Mouse (Mus musculus) midbrain, embryonic 13.5 days (tissue): ENCODE results near the gene Mesp2. TPM values are rescaled to one million over a fixed set of nuclear protein-coding genes. Genes with fewer than 3 reads are reported as not detected.

Source experiments
- ATAC-seq: fragments of 200-750 bp; cut with Nextera tagmentation; 2 replicates; pipeline ENCODE4 v1.8.0; 2017; ENCODE audit warnings: mild to moderate bottlenecking, moderate TSS enrichment, moderate library complexity
- H3K27ac ChIP-seq: fragments of 300-500 bp; sonication (generic); 2 replicates; pipeline ENCODE4 v1.5.1; 2015; ENCODE audit warnings: inconsistent platforms, mild to moderate bottlenecking, moderate library complexity
- H3K27me3 ChIP-seq: fragments of 300-500 bp; sonication (generic); 2 replicates; pipeline ENCODE4 v1.6.1; 2015; ENCODE audit warnings: mild to moderate bottlenecking, inconsistent platforms
- H3K36me3 ChIP-seq: fragments of 300-500 bp; sonication (generic); 2 replicates; pipeline ENCODE4 v1.6.1; 2015; ENCODE audit warnings: mild to moderate bottlenecking, inconsistent platforms
- H3K4me1 ChIP-seq: fragments of 300-500 bp; sonication (generic); replicated peaks from 2 replicates; pipeline ENCODE4 v1.6.1; 2015; ENCODE audit warnings: inconsistent platforms
- H3K4me2 ChIP-seq: fragments of 300-500 bp; sonication (generic); replicated peaks from 2 replicates; pipeline ENCODE4 v1.6.1; 2015; ENCODE audit warnings: moderate library complexity, mild to moderate bottlenecking, inconsistent platforms
- H3K4me3 ChIP-seq: fragments of 300-500 bp; sonication (generic); replicated peaks from 2 replicates; pipeline ENCODE4 v1.5.1; 2015; ENCODE audit warnings: mild to moderate bottlenecking, inconsistent platforms
- H3K9ac ChIP-seq: fragments of 300-500 bp; sonication (generic); replicated peaks from 2 replicates; pipeline ENCODE4 v1.6.1; 2015; ENCODE audit warnings: mild to moderate bottlenecking, inconsistent platforms
- H3K9me3 ChIP-seq: fragments of 300-500 bp; sonication (generic); 2 replicates; pipeline ENCODE4 v1.6.1; 2016; ENCODE audit warnings: mild to moderate bottlenecking, inconsistent platforms
- WGBS: fragments of 180-500 bp; shearing (Covaris S2); methylation state at CpG from one replicate; pipeline ENCODE4 v1.1.7; 2015; 5-methylcytosine and 5-hydroxymethylcytosine counted together
- polyA plus RNA-seq: library from polyadenylated mRNA; unstranded; fragments of >200 nt; fragmentation: Nextera tagmentation; extraction: Ambion mirVana; gene quantifications from 2 replicates; pipeline ENCODE4 v1.2.1, GENCODE M21; 2015

Gene Mesp2
- 0.57 and 0.65 TPM in 2 replicates for polyA plus RNA-seq

GRCm38 (mm10) chr7:79810611-79811506, at the start of gene Mesp2:
TSS of gene Mesp2 (plus strand) at chr7:79810727.
- no peaks in the 10 kb centered on the region for H3K4me1 ChIP-seq
- H3K4me3 ChIP-seq: peak within 1 kb of the TSS; percentile 39
- H3K27me3 ChIP-seq: peaks cover 29% of the 10 kb centered on the region
- WGBS: 20% methylated on average over 67 of the region's 71 CpGs
- peak; percentile 88 for ATAC-seq
- H3K4me2 ChIP-seq: peak within 1 kb of the TSS; percentile 63
- no peak within 1 kb of the TSS for H3K27ac ChIP-seq
- H3K9ac ChIP-seq: peak within 1 kb of the TSS; percentile 66
- no peaks in the 10 kb centered on the region for H3K36me3 ChIP-seq
- no peaks in the 10 kb centered on the region for H3K9me3 ChIP-seq

GRCm38 (mm10) chr7:79761124-79761876, 49.2 kb upstream of the Mesp2 start:
- Histone ChIP-seq H3K9me3 (no peaks in the 10 kb centered on the region), H3K27me3 (no peaks in the 10 kb centered on the region), H3K4me3 (no peak overlapping the region), H3K36me3 (no peaks in the 10 kb centered on the region), H3K4me1 (no peaks in the 10 kb centered on the region), H3K4me2 (no peak overlapping the region), H3K9ac (no peak overlapping the region), H3K27ac (no peak overlapping the region)
- no peak for ATAC-seq
- 85% methylated on average over 5 of the region's 5 CpGs for WGBS

- no peaks in the 10 kb centered on the region for H3K4me1 ChIP-seq
- H3K9ac ChIP-seq: no peak overlapping the region
- ATAC-seq: no peak
- no peak overlapping the region for H3K27ac ChIP-seq
- no peaks in the 10 kb centered on the region for H3K27me3 ChIP-seq
- H3K9me3 ChIP-seq: no peaks in the 10 kb centered on the region
- WGBS: 82% methylated on average over 8 of the region's 8 CpGs
- H3K4me3 ChIP-seq: no peak overlapping the region
- H3K4me2 ChIP-seq: no peak overlapping the region
- no peaks in the 10 kb centered on the region for H3K36me3 ChIP-seq
These were observed 48.4 kb upstream of the Mesp2 start for GRCm38 (mm10) chr7:79762106-79762505.

GRCm38 (mm10) chr7:79765991-79766390, 44.5 kb upstream of the Mesp2 start:
- Histone ChIP-seq H3K9ac (no peak overlapping the region), H3K36me3 (no peaks in the 10 kb centered on the region), H3K4me3 (no peak overlapping the region), H3K4me2 (no peak overlapping the region), H3K9me3 (no peaks in the 10 kb centered on the region), H3K27ac (no peak overlapping the region), H3K27me3 (no peaks in the 10 kb centered on the region), H3K4me1 (no peaks in the 10 kb centered on the region)
- ATAC-seq: no peak
- WGBS: 39% methylated on average over 1 of the region's 1 CpGs

DNA sequence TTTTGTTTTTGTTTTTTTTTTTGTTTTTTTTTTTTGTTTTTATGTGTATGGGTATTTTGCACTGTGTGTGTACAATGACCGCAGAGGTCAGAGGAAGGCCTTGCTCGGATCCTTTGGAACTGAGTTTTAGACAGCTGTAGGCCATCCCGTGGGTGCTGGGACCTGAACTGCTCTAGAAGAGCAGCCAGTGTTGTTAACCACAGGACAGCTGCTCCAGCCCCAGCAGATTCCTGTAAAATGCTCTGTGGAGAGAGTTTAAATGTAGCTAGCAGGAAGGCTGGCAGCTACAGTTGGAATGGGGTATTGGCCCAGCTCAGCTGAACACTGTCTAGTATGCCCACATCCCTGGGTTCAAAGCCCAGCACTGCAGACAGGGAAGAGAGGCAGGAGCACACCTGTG, 40.9 kb upstream of the Mesp2 start:
- Histone ChIP-seq H3K27me3 (no peaks in the 10 kb centered on the region), H3K9me3 (no peaks in the 10 kb centered on the region), H3K36me3 (no peaks in the 10 kb centered on the region), H3K4me1 (0 out of 2 replicates have a peak, but pooled peaks cover 4% of the 10 kb centered on the region), H3K27ac (no peak overlapping the region), H3K4me3 (no peak overlapping the region), H3K4me2 (no peak overlapping the region), H3K9ac (no peak overlapping the region)
- 93% methylated on average over 3 of the region's 3 CpGs for WGBS
- ATAC-seq: no peak

DNA sequence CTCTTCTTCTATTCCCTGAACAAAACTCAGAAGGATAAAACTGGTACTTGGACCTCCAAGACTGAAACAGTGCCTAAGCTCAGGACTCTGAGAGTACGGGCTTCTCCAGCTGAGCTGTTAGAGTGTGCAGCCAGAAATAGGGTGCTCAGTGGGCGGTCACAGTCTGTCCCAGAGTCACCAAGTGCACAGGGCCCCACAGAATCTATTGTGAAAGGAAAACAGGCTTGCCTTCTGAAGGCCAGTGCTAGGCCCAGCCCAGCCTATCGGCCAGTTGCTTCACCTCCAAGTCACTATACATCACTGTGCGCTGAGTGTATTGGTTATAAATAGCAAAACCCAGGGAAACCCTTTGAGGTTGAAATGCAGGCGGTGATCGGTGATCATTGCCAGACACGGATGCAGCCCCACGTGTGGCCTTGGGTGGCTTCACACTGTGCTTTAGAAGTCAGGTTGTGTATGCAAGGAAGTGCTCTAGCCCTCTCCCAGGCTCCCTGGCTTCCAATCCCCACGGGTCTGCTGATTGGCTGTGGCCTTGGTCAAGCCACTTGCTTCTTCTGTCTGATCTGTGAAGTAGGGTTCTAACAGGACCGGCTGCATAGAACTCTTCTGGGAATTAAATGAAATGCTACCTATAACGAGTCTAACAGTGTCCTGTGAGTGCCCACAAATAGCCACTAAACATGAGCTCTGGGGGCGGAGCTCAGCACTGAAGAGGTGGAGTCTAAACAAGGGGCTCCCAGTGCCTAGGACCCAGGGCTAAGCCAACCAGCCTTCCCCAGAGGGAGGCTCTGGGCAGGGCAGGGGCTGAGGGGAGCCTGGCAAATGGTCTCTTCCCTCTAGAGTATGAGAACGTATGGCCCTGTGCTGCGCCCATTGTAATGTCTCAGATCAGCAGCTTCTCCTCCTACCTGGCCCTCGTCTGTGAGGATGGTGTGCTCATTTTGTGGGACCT, 38.7 kb upstream of the Mesp2 start:
- Histone ChIP-seq H3K27ac (no peak overlapping the region), H3K9me3 (no peaks in the 10 kb centered on the region), H3K4me3 (no peak overlapping the region), H3K4me1 (0 out of 2 replicates have a peak, but pooled peaks cover 4% of the 10 kb centered on the region), H3K4me2 (no peak overlapping the region), H3K27me3 (no peaks in the 10 kb centered on the region), H3K36me3 (no peaks in the 10 kb centered on the region), H3K9ac (no peak overlapping the region)
- ATAC-seq: no peak
- WGBS: 46% methylated on average over 15 of the region's 15 CpGs

- WGBS: 31% methylated on average over 16 of the region's 16 CpGs
- H3K4me3 ChIP-seq: no peak overlapping the region; the same call in 1 of the 2 replicates
- H3K27ac ChIP-seq: no peak overlapping the region
- H3K4me1 ChIP-seq: 0 out of 2 replicates have a peak, but pooled peaks cover 3% of the 10 kb centered on the region
- H3K9me3 ChIP-seq: no peaks in the 10 kb centered on the region
- no peak overlapping the region for H3K9ac ChIP-seq
- no peaks in the 10 kb centered on the region for H3K36me3 ChIP-seq
- H3K4me2 ChIP-seq: peak overlapping the region; percentile 41
- no peaks in the 10 kb centered on the region for H3K27me3 ChIP-seq
- ATAC-seq: 0 out of 2 replicates have a peak, but pooled peaks have one; percentile 40
These were observed 29.6 kb upstream of the Mesp2 start for GRCm38 (mm10) chr7:79780647-79781626.

- H3K4me1 ChIP-seq: 0 out of 2 replicates have a peak, but pooled peaks cover 3% of the 10 kb centered on the region
- WGBS: 78% methylated on average over 11 of the region's 11 CpGs
These were observed 28.6 kb upstream of the Mesp2 start for GRCm38 (mm10) chr7:79781826-79782515.

GRCm38 (mm10) chr7:79782516-79782855, 28.0 kb upstream of the Mesp2 start:
- Histone ChIP-seq H3K4me2 (no peak overlapping the region), H3K27ac (no peak overlapping the region), H3K9me3 (no peaks in the 10 kb centered on the region), H3K9ac (no peak overlapping the region), H3K27me3 (0 out of 2 replicates have a peak, but pooled peaks cover 4% of the 10 kb centered on the region), H3K36me3 (no peaks in the 10 kb centered on the region), H3K4me1 (0 out of 2 replicates have a peak, but pooled peaks cover 3% of the 10 kb centered on the region), H3K4me3 (no peak overlapping the region)
- WGBS: 87% methylated on average over 2 of the region's 2 CpGs
- no peak for ATAC-seq

More at GRCm38 (mm10) chr7:79781826-79782515, 28.6 kb upstream of the Mesp2 start:
- Histone ChIP-seq H3K9me3 (no peaks in the 10 kb centered on the region), H3K4me2 (no peak overlapping the region), H3K27me3 (no peaks in the 10 kb centered on the region), H3K9ac (no peak overlapping the region), H3K36me3 (no peaks in the 10 kb centered on the region), H3K4me3 (no peak overlapping the region), H3K27ac (no peak overlapping the region)
- no peak for ATAC-seq

DNA sequence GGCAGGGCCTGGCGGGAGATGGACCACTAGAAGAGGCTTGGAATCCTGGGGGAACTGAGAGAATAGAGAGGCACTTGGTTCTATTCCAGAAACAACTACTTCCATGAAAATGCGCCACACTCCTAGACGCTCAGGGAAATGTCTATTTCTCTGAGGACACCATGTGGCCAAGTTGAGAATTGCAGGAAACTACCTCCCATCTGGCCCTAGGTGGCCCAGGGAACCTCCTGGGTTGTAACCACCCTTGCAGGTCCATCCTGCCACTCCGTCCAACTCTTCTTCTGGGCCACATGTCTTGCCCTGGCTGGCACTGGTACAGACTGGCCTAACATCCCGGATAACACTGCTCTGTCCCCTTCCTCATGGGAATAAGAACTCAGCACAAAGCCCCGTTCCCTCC, 24.2 kb upstream of the Mesp2 start:
- Histone ChIP-seq H3K4me3 (no peak overlapping the region), H3K9me3 (no peaks in the 10 kb centered on the region), H3K4me2 (no peak overlapping the region), H3K4me1 (0 out of 2 replicates have a peak, but pooled peaks cover 2% of the 10 kb centered on the region), H3K27ac (no peak overlapping the region), H3K36me3 (no peaks in the 10 kb centered on the region), H3K27me3 (peaks cover 14% of the 10 kb centered on the region), H3K9ac (no peak overlapping the region)
- 23% methylated on average over 6 of the region's 6 CpGs for WGBS
- ATAC-seq: peak; percentile 71
